Mouse (Mus musculus) heart, embryonic 10.5 days (tissue): ENCODE results near the gene Tssk1. TPM values are rescaled to one million over a fixed set of nuclear protein-coding genes. Genes with fewer than 3 reads are reported as not detected.
A peak's percentile ranks its signal among the peaks of the same experiment; 100 is the strongest.

ENCODE experiments used
- DNase-seq: peaks from one replicate; pipeline ENCODE4 v3.0.0-alpha.2; 2017; ENCODE audit warnings: low spot score
- H3K27ac ChIP-seq: fragments of 300-500 bp; sonication (generic); 2 replicates; pipeline ENCODE4 v1.5.1; 2016; ENCODE audit warnings: mild to moderate bottlenecking
- H3K27me3 ChIP-seq: fragments of 300-500 bp; sonication (generic); 2 replicates; pipeline ENCODE4 v1.6.1; 2016; ENCODE audit warnings: mild to moderate bottlenecking; ENCODE audit not compliant: poor library complexity, insufficient read depth, severe bottlenecking
- H3K36me3 ChIP-seq: fragments of 300-500 bp; sonication (generic); 2 replicates; pipeline ENCODE4 v1.6.1; 2016; ENCODE audit warnings: mild to moderate bottlenecking, moderate library complexity
- H3K4me1 ChIP-seq: fragments of 300-500 bp; sonication (generic); 2 replicates; pipeline ENCODE4 v1.6.1; 2016; ENCODE audit warnings: mild to moderate bottlenecking
- H3K4me3 ChIP-seq: fragments of 300-500 bp; sonication (generic); 2 replicates; pipeline ENCODE4 v1.5.1; 2016; ENCODE audit warnings: mild to moderate bottlenecking, moderate library complexity
- H3K9me3 ChIP-seq: fragments of 300-500 bp; sonication (generic); 2 replicates; pipeline ENCODE4 v1.6.1; 2016; ENCODE audit warnings: mild to moderate bottlenecking, moderate library complexity
- WGBS: fragments of 180-500 bp; shearing (Covaris S2); methylation state at CpG from one replicate; pipeline ENCODE4 v1.1.7; 2016; 5-methylcytosine and 5-hydroxymethylcytosine counted together
- polyA plus RNA-seq: library from polyadenylated mRNA; unstranded; fragments of >200 nt; fragmentation: Nextera tagmentation; extraction: Ambion mirVana; gene quantifications from 2 replicates; pipeline ENCODE4 v1.2.1, GENCODE M21; 2016

Gene Tssk1
- polyA plus RNA-seq, 1 experiment from 2014 or later: not detected

GRCm38 (mm10) chr16:17934445-17934910 lies 40.5 kb downstream of the Tssk1 start:
- DNase-seq: no peak
- WGBS: 74% methylated on average over 3 of the region's 3 CpGs
- peaks cover 26% of the 10 kb centered on the region for H3K27me3 ChIP-seq
- H3K4me3 ChIP-seq: no peak overlapping the region
- no peaks in the 10 kb centered on the region for H3K36me3 ChIP-seq
- no peak overlapping the region for H3K27ac ChIP-seq
- no peaks in the 10 kb centered on the region for H3K9me3 ChIP-seq
- peaks cover 13% of the 10 kb centered on the region for H3K4me1 ChIP-seq

- WGBS: 75% methylated on average over 10 of the region's 10 CpGs
- H3K9me3 ChIP-seq: no peaks in the 10 kb centered on the region
- H3K27me3 ChIP-seq: peaks cover 26% of the 10 kb centered on the region
- no peaks in the 10 kb centered on the region for H3K36me3 ChIP-seq
- no peak overlapping the region for H3K4me3 ChIP-seq
- DNase-seq: no peak
- no peak overlapping the region for H3K27ac ChIP-seq
- peaks cover 13% of the 10 kb centered on the region for H3K4me1 ChIP-seq
Measured at GRCm38 (mm10) chr16:17936776-17937175, 42.8 kb downstream of the Tssk1 start.

- H3K4me3 ChIP-seq: no peak overlapping the region
- no peaks in the 10 kb centered on the region for H3K9me3 ChIP-seq
- no peak overlapping the region for H3K27ac ChIP-seq
- H3K27me3 ChIP-seq: peaks cover 26% of the 10 kb centered on the region
- H3K36me3 ChIP-seq: no peaks in the 10 kb centered on the region
- DNase-seq: no peak
- WGBS: 50% methylated on average over 7 of the region's 7 CpGs
- peaks cover 13% of the 10 kb centered on the region for H3K4me1 ChIP-seq
Measured at GRCm38 (mm10) chr16:17938187-17938586, 44.2 kb downstream of the Tssk1 start.

- H3K36me3 ChIP-seq: no peaks in the 10 kb centered on the region
- H3K27me3 ChIP-seq: peaks cover 26% of the 10 kb centered on the region
- no peaks in the 10 kb centered on the region for H3K9me3 ChIP-seq
- peaks cover 9% of the 10 kb centered on the region for H3K4me1 ChIP-seq
- H3K4me3 ChIP-seq: no peak overlapping the region
- DNase-seq: peak; percentile 87
- no peak overlapping the region; the same call in 1 of the 2 replicates for H3K27ac ChIP-seq
- WGBS: 10% methylated on average over 7 of the region's 7 CpGs
Measured at GRCm38 (mm10) chr16:17938821-17939220, 44.8 kb downstream of the Tssk1 start.

GRCm38 (mm10) chr16:17939255-17939751 lies 45.3 kb downstream of the Tssk1 start:
- Histone ChIP-seq H3K4me1 (peaks cover 9% of the 10 kb centered on the region), H3K27ac (no peak overlapping the region; the same call in 1 of the 2 replicates), H3K27me3 (peaks cover 26% of the 10 kb centered on the region), H3K36me3 (no peaks in the 10 kb centered on the region), H3K9me3 (no peaks in the 10 kb centered on the region), H3K4me3 (no peak overlapping the region)
- DNase-seq: no peak
- 50% methylated on average over 9 of the region's 9 CpGs for WGBS

GRCm38 (mm10) chr16:17943466-17943865 lies 49.4 kb downstream of the Tssk1 start:
- Histone ChIP-seq H3K4me1 (no peaks in the 10 kb centered on the region; the same call in 1 of the 2 replicates), H3K9me3 (no peaks in the 10 kb centered on the region), H3K27ac (no peak overlapping the region), H3K27me3 (peaks cover 4% of the 10 kb centered on the region; the same call in 1 of the 2 replicates), H3K36me3 (no peaks in the 10 kb centered on the region), H3K4me3 (no peak overlapping the region)
- 59% methylated on average over 8 of the region's 8 CpGs for WGBS
- DNase-seq: no peak

GRCm38 (mm10) chr16:17945081-17945831 lies 51.2 kb downstream of the Tssk1 start:
- DNase-seq: no peak
- peaks cover 4% of the 10 kb centered on the region; the same call in 1 of the 2 replicates for H3K27me3 ChIP-seq
- 54% methylated on average over 7 of the region's 7 CpGs for WGBS
- no peaks in the 10 kb centered on the region for H3K4me1 ChIP-seq
- no peak overlapping the region for H3K27ac ChIP-seq
- H3K4me3 ChIP-seq: no peak overlapping the region
- H3K9me3 ChIP-seq: no peaks in the 10 kb centered on the region
- no peaks in the 10 kb centered on the region for H3K36me3 ChIP-seq

Other genes with a start within 250 kb of the Tssk1 start
- gene Ccdc74a, start 247.8 kb upstream of the Tssk1 start, polyA plus RNA-seq: 4.4 and 5.8 TPM in 2 replicates
- gene Med15, start 161.3 kb upstream of the Tssk1 start, polyA plus RNA-seq: 45.4 and 48.0 TPM in 2 replicates
- 47.2 and 55.4 TPM in 2 replicates for gene Klhl22, start 134.6 kb upstream of the Tssk1 start, polyA plus RNA-seq
- gene Scarf2, start 96.9 kb upstream of the Tssk1 start, polyA plus RNA-seq: 7.0 and 12.9 TPM in 2 replicates
- gene B830017H08Rik, start 61.1 kb upstream of the Tssk1 start, polyA plus RNA-seq: not detected in 2 replicates
- gene Car15, start 55.9 kb upstream of the Tssk1 start, polyA plus RNA-seq: 2.0 and 2.3 TPM in 2 replicates
- gene Gm20518, start 2.6 kb upstream of the Tssk1 start, polyA plus RNA-seq: 0.22 and 0.25 TPM in 2 replicates
- gene Dgcr2, start 4.3 kb downstream of the Tssk1 start, polyA plus RNA-seq: 63.7 and 69.6 TPM in 2 replicates
- gene Tssk2, start 4.4 kb downstream of the Tssk1 start, polyA plus RNA-seq: not detected in 2 replicates
- gene Ess2, start 17.1 kb downstream of the Tssk1 start, polyA plus RNA-seq: 39.7 and 39.9 TPM in 2 replicates
- gene Gsc2, start 20.8 kb downstream of the Tssk1 start, polyA plus RNA-seq: 0.20 and 0.44 TPM in 2 replicates
- 46.6 and 73.7 TPM in 2 replicates for gene Slc25a1, start 34.0 kb downstream of the Tssk1 start, polyA plus RNA-seq
- gene Vpreb2, start 86.2 kb downstream of the Tssk1 start, polyA plus RNA-seq: not detected in 2 replicates
- gene Dgcr6, start 158.6 kb downstream of the Tssk1 start, polyA plus RNA-seq: 73.8 and 97.3 TPM in 2 replicates
- gene Prodh, start 196.0 kb downstream of the Tssk1 start, polyA plus RNA-seq: 14.2 and 16.0 TPM in 2 replicates
- gene Rtn4r, start 233.4 kb downstream of the Tssk1 start, polyA plus RNA-seq: 0.31 and 0.79 TPM in 2 replicates